Mouse (Mus musculus) small intestine, adult 2 months (tissue): ENCODE results near the gene Trarg1.

Source experiments
- CTCF ChIP-seq: fragments of 200-500 bp; IDR thresholded peaks from 2 replicates; pipeline ENCODE4 v1.5.1; 2012; ENCODE audit warnings: low read depth, mild to moderate bottlenecking, control low read depth, inconsistent platforms, low read length, moderate library complexity, mixed read lengths; ENCODE audit not compliant: insufficient replicate concordance, insufficient read length; ENCODE audit errors: extremely low read depth
- POLR2A ChIP-seq: fragments of 200-500 bp; IDR thresholded peaks from 2 replicates; pipeline ENCODE4 v1.6.1; 2012; ENCODE audit warnings: low read depth, mild to moderate bottlenecking, control low read depth, inconsistent platforms, low read length, moderate library complexity

DNA sequence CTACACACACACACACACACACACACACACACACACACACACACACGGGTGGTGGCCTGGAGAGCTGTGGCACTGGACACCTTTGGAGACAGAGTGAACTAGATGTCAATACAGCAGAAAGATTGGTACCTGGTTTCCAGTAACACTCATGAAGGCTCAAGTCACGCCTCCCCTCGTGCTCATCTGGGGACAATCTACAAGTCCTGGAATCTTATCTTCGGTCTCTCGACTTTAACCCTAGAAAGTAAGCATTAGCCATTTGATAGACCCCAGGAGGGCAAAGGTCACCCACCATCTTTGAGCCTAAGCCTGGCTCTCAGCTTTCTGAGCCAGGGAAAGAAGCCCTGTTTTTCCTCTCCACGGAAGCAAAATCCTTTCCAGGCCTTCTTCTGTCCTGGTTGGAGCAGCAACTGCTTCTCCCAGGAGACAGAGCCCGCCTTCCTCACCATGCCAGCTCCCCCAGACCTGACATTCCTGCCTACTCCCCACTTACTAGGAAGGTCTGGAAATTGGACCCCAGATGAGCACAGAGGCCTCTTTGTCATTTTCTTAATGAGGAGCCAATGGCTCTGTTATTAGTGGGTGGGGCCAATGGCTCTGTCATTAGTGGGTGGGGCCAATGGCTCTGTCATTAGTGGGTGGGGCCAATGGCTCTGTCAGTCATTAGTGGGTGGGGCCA is 17.7 kb upstream of the Trarg1 start:
- no peak for TF ChIP-seq CTCF
- no peak for TF ChIP-seq POLR2A
